Mouse (Mus musculus): ENCODE results near the gene Fgfr2. TPM values are rescaled to one million over a fixed set of nuclear protein-coding genes. Genes with fewer than 3 reads are reported as not detected.

The Fgfr2 gene
- polyA plus RNA-seq, 1 experiment from 2014 or later = 39.4 TPM

DNA sequence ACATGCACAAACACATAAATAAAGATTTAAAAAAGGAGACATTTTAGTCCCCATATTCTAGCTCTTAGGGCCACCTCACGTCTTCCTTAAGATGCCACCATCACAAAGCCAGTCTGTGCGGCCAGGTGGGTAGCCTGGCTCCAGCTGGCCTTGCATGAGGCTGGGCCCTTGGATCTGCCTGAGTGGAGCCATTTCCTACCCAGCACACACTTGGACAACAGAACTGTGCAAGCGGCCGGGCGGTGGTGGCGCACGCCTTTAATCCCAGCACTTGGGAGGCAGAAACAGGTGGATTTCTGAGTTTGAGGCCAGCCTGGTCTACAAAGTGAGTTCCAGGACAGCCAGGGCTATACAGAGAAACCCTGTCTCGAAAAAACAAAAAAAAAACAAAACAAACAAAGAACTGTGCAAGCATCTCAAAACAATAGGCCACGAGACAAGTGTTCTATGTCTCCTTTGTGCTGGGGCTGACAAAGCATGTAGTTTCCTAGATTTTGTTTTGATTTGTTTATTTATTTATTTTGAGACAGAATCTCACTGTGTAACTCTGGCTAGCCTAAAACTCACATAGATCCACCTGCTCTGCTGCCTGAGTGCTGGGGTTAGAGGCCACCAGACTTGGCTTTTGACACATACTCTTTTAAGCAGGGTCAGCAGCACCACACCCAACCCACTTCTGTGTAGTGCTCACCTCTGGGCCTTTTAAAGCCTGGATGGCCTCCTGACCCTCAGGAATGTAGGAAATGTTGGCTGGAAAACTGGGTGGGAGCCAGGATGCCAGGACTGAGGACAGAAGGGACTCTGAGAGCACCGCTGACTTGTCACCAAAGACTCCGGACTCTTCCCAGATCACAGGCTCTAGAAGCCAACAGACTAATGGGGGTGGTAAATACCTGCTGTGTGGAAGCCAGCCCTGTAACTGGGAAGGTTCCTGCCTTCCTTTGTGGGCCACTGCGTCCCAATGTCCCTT is 400.5 kb downstream of the Fgfr2 start:
- no peak overlapping the region for H3K9ac ChIP-seq (replicated peaks)
- WGBS = 89% methylated on average over 12 of the region's 12 CpGs
- H3K27me3 ChIP-seq = no peaks in the 10 kb centered on the region
- peaks cover 36% of the 10 kb centered on the region for H3K4me1 ChIP-seq (replicated peaks)
- H3K27ac ChIP-seq = no peak overlapping the region; the same call in 1 of the 2 replicates
- ATAC-seq = no peak
- no peaks in the 10 kb centered on the region for H3K36me3 ChIP-seq
- no peaks in the 10 kb centered on the region for H3K9me3 ChIP-seq
- H3K4me3 ChIP-seq (replicated peaks) = no peak overlapping the region
- no peak overlapping the region for H3K4me2 ChIP-seq (replicated peaks)

DNA sequence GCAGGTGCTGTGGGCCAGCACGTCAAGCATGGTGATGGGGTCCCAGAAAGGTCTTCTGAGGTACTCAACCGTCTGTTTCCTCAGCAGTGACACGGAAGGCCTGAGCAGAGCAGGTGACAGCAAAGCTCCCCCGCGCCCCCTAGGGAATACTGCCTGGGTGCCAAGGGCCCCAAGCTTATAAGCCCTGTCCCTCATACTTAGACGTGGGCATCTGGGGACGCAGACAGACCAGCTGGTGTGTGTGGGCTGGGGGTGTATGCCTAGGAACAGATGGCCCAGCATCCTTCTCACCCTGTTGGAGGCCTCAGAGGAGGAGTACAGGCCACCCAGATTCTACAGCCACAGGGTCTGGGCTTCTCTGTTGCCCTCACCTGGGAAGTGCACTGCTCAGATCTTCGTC is 402.6 kb downstream of the Fgfr2 start:
- ATAC-seq = no peak
- no peak overlapping the region for H3K4me3 ChIP-seq (replicated peaks)
- peaks cover 5% of the 10 kb centered on the region for H3K36me3 ChIP-seq
- H3K4me2 ChIP-seq (replicated peaks) = no peak overlapping the region
- H3K9ac ChIP-seq (replicated peaks) = no peak overlapping the region
- H3K27me3 ChIP-seq = no peaks in the 10 kb centered on the region
- no peaks in the 10 kb centered on the region for H3K9me3 ChIP-seq
- H3K27ac ChIP-seq = 0 out of 2 replicates have a peak overlapping the region, but pooled peaks have one; percentile 14
- 66% methylated on average over 8 of the region's 8 CpGs for WGBS
- H3K4me1 ChIP-seq (replicated peaks) = peaks cover 29% of the 10 kb centered on the region

DNA sequence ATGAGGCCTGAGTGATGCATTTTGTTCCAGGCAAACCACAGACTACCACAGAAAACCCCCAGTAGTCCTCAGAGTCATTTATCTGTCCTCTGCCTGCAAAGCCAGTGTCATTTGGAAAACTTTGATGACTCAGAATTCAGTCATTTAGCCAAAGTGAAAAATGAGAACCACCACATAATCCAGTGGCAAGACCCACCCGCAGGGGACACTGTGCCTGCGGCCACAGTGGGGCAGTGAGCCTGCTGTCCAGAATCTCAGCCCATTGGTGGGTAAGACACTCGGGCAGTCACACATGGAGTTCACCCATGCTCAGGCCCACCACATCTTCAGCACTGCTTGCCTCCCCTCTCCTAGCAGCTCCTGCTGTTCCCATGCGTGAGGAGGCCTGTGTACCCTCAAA is 403.6 kb downstream of the Fgfr2 start:
- Histone ChIP-seq H3K9ac (replicated peaks) (no peak overlapping the region), H3K4me1 (replicated peaks) (peaks cover 36% of the 10 kb centered on the region), H3K4me2 (replicated peaks) (no peak overlapping the region), H3K27me3 (no peaks in the 10 kb centered on the region), H3K27ac (no peak overlapping the region), H3K9me3 (no peaks in the 10 kb centered on the region), H3K36me3 (peaks cover 15% of the 10 kb centered on the region), H3K4me3 (replicated peaks) (no peak overlapping the region)
- WGBS = 88% methylated on average over 4 of the region's 4 CpGs
- no peak for ATAC-seq

DNA sequence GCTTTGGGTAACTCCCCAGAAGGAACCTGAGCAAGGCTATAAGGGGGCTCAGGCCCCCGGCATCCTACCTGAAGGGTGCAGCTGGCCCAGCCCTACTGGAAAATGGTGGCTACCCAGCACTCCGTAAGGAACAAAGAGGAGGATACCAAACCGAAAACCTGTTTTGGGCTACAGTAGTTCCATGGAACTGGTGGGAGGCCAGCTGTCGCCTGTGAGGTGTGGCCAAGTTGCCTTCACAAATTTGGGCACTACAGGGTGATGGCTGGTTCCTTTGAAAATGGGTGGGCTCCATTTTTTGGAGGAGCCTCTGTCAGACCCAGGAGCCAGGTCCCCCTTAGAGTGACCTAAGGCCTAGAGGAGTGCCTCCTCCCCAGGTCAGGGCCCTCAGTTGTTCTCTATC is 407.9 kb downstream of the Fgfr2 start:
- Histone ChIP-seq H3K4me3 (replicated peaks) (no peak overlapping the region), H3K27ac (peak overlapping the region; percentile 67; the same call in 1 of the 2 replicates), H3K36me3 (peaks cover 26% of the 10 kb centered on the region), H3K9ac (replicated peaks) (no peak overlapping the region), H3K4me1 (replicated peaks) (peaks cover 46% of the 10 kb centered on the region), H3K9me3 (no peaks in the 10 kb centered on the region), H3K4me2 (replicated peaks) (no peak overlapping the region), H3K27me3 (no peaks in the 10 kb centered on the region)
- WGBS = 98% methylated on average over 4 of the region's 4 CpGs
- ATAC-seq = no peak

DNA sequence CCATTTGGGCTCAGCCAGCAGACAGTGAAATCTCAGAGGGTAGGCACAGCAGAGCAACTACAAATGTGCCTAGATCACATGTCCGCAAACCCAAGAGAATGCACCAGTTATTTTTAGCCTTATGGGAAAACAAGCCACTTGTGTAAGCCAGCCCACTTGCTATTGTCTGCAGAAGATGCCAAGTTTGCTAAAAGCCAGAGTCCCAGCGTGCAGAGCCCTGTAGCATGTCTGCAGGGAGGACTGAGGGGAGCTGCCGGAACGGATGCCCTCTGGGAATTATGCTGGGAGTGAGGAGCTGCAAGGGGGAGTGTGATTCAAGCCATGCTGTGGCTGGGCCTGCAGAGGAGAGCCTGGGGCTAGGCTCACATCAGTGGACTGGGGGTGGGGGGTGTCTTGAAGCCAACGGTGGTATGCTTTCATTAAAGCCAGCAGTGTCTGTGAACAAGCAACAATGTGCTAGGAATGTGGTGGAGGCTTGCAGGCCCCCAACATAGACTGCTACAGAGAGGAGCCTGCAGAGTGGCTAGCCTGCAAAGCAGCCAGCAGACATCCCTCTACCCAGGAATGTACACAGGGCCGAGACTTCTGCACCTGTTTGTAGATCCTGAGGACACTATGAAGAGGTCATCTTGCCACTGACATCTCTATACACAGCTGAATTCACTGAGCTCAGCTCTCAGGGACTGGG is 408.8 kb downstream of the Fgfr2 start:
- 0 out of 2 replicates have a peak, but pooled peaks have one; percentile 47 for ATAC-seq
- WGBS = 48% methylated on average over 6 of the region's 6 CpGs
- Histone ChIP-seq H3K9me3 (no peaks in the 10 kb centered on the region), H3K4me1 (replicated peaks) (peaks cover 44% of the 10 kb centered on the region), H3K27me3 (no peaks in the 10 kb centered on the region), H3K4me3 (replicated peaks) (no peak overlapping the region), H3K27ac (peak overlapping the region; percentile 67), H3K4me2 (replicated peaks) (no peak overlapping the region), H3K36me3 (peaks cover 26% of the 10 kb centered on the region), H3K9ac (replicated peaks) (peak overlapping the region; percentile 7; the same call in 1 of the 2 replicates)

DNA sequence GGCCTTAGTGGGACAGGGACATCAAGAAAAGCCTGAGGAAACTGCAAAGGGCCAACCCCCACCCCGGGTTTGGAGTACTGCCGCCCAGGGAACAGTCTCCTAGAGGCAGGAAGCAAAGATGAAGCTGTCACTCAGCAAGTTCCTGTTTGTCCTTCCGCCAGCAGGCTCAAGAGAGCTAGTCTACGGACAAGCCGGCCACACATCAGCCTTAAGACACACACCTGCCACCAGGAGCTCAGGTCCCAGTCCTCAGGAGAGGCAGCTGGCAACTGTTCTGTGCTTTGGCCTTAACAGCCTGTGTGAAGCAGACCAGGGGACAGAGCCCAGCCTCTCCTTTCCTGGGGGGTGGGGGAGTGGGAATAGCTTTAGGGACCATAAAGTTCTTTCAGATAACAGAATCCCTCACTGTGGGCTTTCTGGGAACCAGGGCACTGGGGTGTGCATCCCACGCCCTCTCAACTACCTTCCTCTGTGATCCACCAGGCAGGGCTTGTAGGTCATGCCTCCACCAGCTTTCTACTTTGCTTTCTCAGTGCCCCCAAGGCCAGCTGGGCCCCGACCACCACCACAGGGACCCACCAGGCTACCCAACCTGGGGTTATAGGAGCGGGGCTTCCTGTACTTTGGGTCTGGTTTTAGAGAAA is 409.5 kb downstream of the Fgfr2 start:
- Histone ChIP-seq H3K4me2 (replicated peaks) (no peak overlapping the region), H3K4me3 (replicated peaks) (no peak overlapping the region), H3K36me3 (peaks cover 26% of the 10 kb centered on the region), H3K4me1 (replicated peaks) (peaks cover 44% of the 10 kb centered on the region), H3K9me3 (no peaks in the 10 kb centered on the region), H3K9ac (replicated peaks) (no peak overlapping the region), H3K27me3 (no peaks in the 10 kb centered on the region), H3K27ac (no peak overlapping the region; the same call in 1 of the 2 replicates)
- no peak for ATAC-seq
- WGBS = 80% methylated on average over 8 of the region's 8 CpGs

DNA sequence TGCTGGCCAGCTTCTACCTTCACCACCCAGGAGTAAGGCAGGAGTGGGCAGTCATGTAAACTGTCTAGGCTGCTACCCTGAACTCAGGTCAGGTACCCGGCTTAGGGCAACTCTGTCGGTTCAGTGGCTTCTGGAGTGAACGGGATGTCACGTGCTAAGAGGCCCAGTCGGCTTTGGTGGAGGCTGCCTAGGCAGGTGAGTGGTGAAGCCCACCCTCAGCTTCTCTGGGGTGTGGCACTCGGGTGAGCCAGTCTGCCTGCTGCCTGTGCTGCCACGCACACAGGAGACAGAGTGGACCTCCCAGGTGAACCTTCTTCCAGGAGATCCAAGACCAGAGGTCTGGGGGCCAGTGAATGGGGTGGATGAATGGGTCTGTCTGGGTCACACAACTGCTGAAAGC is 410.2 kb downstream of the Fgfr2 start:
- WGBS = 84% methylated on average over 7 of the region's 7 CpGs
- Histone ChIP-seq H3K4me1 (replicated peaks) (peaks cover 39% of the 10 kb centered on the region), H3K27ac (no peak overlapping the region), H3K9me3 (no peaks in the 10 kb centered on the region), H3K4me3 (replicated peaks) (no peak overlapping the region), H3K36me3 (peaks cover 26% of the 10 kb centered on the region), H3K9ac (replicated peaks) (no peak overlapping the region), H3K4me2 (replicated peaks) (no peak overlapping the region), H3K27me3 (no peaks in the 10 kb centered on the region)
- ATAC-seq = no peak

DNA sequence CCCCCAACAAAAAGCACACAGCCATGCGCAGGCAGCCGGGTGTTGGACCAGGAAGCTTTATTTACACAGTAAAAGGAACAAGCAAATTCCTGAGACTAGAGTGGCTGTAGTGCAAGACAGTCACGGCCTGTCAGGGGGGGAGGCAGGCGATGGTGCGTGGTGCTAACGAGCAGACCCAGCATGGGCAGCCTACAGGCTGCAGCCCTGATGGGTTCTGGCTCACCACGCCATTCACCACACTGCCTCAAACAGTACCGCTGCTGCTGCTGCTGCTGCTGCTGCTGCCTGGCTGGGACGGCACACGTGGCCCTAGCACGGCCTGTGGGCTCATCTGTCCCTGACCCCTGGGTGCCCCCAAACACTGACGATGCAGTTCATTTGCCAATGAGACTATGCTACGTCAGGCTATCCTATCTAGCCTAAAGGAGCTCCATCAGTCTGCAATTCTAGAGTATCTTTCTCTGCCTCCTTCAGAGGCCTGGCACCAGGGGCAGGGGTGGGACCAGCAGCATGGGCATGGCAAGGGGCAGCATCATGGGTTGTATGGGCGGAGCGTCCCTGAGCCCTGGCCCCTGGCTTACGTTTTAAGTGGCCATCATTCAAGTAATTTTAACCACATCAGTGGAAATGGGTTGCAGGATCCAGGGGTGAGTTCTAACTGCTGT is 411.0 kb downstream of the Fgfr2 start:
- peaks cover 36% of the 10 kb centered on the region for H3K4me1 ChIP-seq (replicated peaks)
- H3K27ac ChIP-seq = no peak overlapping the region
- H3K4me2 ChIP-seq (replicated peaks) = no peak overlapping the region
- peaks cover 26% of the 10 kb centered on the region for H3K36me3 ChIP-seq
- ATAC-seq = peak; percentile 59
- 0 out of 2 replicates have a peak overlapping the region, but pooled peaks have one; percentile 37 for H3K9ac ChIP-seq (replicated peaks)
- 53% methylated on average over 16 of the region's 16 CpGs for WGBS
- H3K4me3 ChIP-seq (replicated peaks) = no peak overlapping the region
- no peaks in the 10 kb centered on the region for H3K27me3 ChIP-seq
- H3K9me3 ChIP-seq = no peaks in the 10 kb centered on the region

DNA sequence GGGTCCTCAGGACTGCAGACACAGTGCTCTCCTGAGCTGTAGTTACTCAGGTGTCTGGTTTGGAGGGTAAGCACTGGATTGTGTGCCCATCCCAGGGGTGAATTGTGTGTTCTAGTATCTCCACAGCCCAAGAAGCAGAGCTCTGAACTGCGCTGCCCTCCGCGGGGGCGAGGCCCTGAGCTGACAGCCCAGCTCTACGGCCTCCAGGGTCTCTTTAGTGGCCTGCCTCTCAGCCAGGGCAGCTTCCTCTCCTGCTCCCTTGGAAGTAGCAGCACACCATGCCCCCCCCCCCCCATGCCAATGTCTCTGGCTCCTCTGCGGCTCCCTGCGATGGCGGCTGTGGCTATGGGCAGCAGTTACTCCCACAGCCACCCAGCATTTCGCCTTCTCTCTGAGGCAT is 411.6 kb downstream of the Fgfr2 start:
- Histone ChIP-seq H3K9ac (replicated peaks) (0 out of 2 replicates have a peak overlapping the region, but pooled peaks have one; percentile 37), H3K27ac (no peak overlapping the region)
- no peak for ATAC-seq

DNA sequence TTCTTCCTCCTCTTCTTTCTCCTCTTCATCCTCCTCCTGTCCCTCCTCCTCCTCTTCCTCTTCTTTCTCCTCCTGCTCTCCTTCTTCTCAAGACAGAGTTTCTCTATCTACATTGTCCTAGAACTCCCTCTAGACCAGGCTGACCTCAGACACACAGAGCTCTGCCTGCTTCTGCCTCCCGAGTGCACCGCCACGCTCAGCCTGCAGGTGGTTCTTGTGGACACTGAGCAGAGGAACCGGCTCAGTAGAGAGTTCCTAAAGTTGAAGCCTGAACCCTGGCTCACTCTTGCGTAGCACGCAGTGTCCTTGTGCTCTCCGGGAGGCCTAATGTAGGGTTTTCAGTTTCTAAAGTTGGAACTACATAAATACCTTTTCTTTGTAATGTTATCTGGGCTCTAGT is 418.0 kb downstream of the Fgfr2 start:
- Histone ChIP-seq H3K4me1 (replicated peaks) (no peaks in the 10 kb centered on the region), H3K9me3 (no peaks in the 10 kb centered on the region), H3K4me2 (replicated peaks) (no peak overlapping the region), H3K9ac (replicated peaks) (no peak overlapping the region), H3K27ac (no peak overlapping the region), H3K36me3 (no peaks in the 10 kb centered on the region), H3K27me3 (no peaks in the 10 kb centered on the region), H3K4me3 (replicated peaks) (no peak overlapping the region)
- 88% methylated on average over 7 of the region's 7 CpGs for WGBS
- ATAC-seq = no peak

More for the DNA sequence above, 411.6 kb downstream of the Fgfr2 start:
- peaks cover 26% of the 10 kb centered on the region for H3K36me3 ChIP-seq
- H3K4me1 ChIP-seq (replicated peaks) = peaks cover 36% of the 10 kb centered on the region
- WGBS = 89% methylated on average over 9 of the region's 9 CpGs
- no peak overlapping the region for H3K4me2 ChIP-seq (replicated peaks)
- no peaks in the 10 kb centered on the region for H3K9me3 ChIP-seq
- no peak overlapping the region for H3K4me3 ChIP-seq (replicated peaks)
- H3K27me3 ChIP-seq = no peaks in the 10 kb centered on the region

DNA sequence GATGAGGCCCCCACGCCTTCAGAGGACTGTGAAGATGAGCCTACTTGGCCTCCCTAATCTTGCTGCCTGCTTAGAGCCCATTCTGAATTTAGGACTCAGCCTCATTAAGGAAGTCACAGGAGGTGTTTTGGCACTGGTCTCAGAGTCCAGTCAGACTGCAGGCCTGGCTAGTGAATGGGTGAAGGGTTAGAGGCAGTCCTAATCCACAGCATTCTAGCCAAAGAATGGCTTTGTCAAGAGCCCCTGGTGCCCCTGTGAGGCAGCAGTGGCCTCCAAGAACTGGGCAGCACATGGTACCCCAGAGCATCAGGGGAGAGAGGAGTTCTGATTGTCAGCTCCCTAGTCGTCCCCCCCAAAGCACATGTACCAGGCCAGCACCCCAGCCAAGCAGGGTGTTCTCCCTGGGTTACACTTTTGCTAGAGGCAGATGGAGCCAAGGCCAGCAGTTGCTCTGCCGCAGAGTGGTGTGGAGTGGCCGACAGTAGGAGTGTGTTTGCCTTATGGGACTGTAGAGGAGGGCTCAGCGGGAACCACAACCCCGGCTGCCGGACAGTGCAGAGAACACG is 418.8 kb downstream of the Fgfr2 start:
- Histone ChIP-seq H3K27me3 (no peaks in the 10 kb centered on the region), H3K36me3 (no peaks in the 10 kb centered on the region), H3K4me2 (replicated peaks) (no peak overlapping the region), H3K4me1 (replicated peaks) (no peaks in the 10 kb centered on the region), H3K9ac (replicated peaks) (no peak overlapping the region), H3K9me3 (no peaks in the 10 kb centered on the region), H3K27ac (no peak overlapping the region), H3K4me3 (replicated peaks) (no peak overlapping the region)
- ATAC-seq = no peak
- WGBS = 93% methylated on average over 8 of the region's 8 CpGs

Data from midbrain, embryonic 13.5 days (tissue).